Mouse (Mus musculus): ENCODE measurements around the gene Uhrf2. TPM values are rescaled to one million over a fixed set of nuclear protein-coding genes. Genes with fewer than 3 reads are reported as not detected.

The Uhrf2 gene
- total and polyA plus RNA-seq, 3 experiments: 15.9 to 20.3 (median 17.6) TPM

DNA sequence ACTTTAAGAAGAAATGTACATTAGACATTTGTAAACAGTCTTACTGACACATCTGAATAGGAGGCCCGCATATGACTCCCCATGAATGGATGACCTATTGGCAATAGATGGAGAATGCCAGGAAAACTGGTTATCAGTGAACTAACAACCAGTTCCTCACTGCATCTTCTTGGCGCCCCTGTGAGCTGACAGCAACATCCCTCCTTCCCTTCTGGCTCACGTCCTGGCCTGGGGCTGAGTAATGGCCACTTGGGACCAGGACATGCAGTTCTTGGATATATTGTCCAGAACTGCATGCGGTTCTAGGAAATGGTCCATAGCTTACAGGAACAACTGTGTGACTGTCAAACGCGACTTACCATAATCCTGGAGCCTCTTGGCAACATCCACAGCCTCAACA, 72.3 kb downstream of the Uhrf2 start:
- no peak overlapping the region for H3K27ac ChIP-seq
- no peaks in the 10 kb centered on the region for H3K4me1 ChIP-seq (ENCODE audit: control insufficient read depth, insufficient read depth, low read length)
- H3K9ac ChIP-seq (ENCODE audit: low read depth, low read length): no peak overlapping the region
- H3K4me3 ChIP-seq: no peak overlapping the region
- no peak for TF ChIP-seq CTCF (IDR thresholded peaks at IDR 0.05)
- TF ChIP-seq POLR2A (IDR thresholded peaks at IDR 0.05; ENCODE audit: insufficient read depth, low read depth, low read length): no peak
- TF ChIP-seq EP300 (IDR thresholded peaks at IDR 0.05; ENCODE audit: insufficient read depth, low read depth, low read length): no peak
- 33% methylated on average over 6 of the region's 6 CpGs for WGBS
- no peaks in the 10 kb centered on the region for H3K27me3 ChIP-seq (ENCODE audit: control insufficient read depth, insufficient read depth, low read length)
- no peaks in the 10 kb centered on the region for H3K36me3 ChIP-seq (ENCODE audit: control insufficient read depth, insufficient read depth, low read length)
- intact Hi-C loops (cut with DNase I): no loop called here
- DNase-seq: peak; percentile 25 to 34
- H3K79me2 ChIP-seq (replicated peaks; ENCODE audit: control insufficient read depth, insufficient read depth, low read length): no peaks in the 10 kb centered on the region

DNA sequence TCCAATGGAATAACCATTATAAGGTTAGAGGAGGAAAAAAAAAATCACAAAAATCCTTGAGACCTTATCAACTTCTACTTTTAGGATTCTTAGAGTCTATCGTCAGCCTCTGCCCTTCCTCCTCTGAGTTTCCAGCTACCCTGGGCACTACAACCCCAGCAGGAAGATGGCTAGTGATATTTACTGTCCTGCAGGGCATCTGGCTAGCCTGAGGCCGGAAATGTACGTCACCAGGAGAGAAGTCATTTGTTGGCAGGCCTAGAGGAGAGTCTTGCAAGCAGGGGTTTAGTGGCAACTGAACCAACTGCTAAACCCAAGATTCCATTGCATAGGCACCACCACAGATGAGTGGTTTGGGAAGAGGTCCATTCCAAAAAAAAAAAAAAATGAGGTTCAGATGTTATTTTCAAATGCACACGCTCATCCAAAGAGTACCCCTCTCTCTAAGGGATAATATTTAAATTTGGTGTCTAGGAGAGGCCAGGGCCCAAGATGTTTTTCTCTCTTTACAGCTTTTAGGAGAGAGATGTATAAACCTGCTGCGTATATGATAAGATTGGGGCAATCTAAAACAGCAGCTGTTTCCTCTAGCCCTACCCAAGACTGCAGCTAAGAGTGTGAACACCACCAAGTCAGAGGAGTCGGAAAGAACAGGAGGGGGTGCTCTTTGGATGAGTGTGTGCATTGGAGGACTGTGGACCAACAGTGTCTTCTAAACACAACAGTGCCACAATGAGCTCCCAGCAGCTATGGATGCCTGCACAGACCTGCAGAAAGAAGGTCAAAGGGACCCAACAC, 74.9 kb downstream of the Uhrf2 start:
- Histone ChIP-seq H3K27me3 (ENCODE audit: control insufficient read depth, insufficient read depth, low read length) (no peaks in the 10 kb centered on the region), H3K36me3 (ENCODE audit: control insufficient read depth, insufficient read depth, low read length) (no peaks in the 10 kb centered on the region), H3K4me1 (ENCODE audit: control insufficient read depth, insufficient read depth, low read length) (no peaks in the 10 kb centered on the region), H3K27ac (no peak overlapping the region), H3K79me2 (replicated peaks; ENCODE audit: control insufficient read depth, insufficient read depth, low read length) (no peaks in the 10 kb centered on the region), H3K9ac (ENCODE audit: low read depth, low read length) (no peak overlapping the region), H3K4me3 (no peak overlapping the region)
- no peak for DNase-seq
- no peak for TF ChIP-seq POLR2A (IDR thresholded peaks at IDR 0.05; ENCODE audit: insufficient read depth, low read depth, low read length)
- intact Hi-C loops (cut with DNase I): no loop called here
- 59% methylated on average over 6 of the region's 6 CpGs for WGBS

DNA sequence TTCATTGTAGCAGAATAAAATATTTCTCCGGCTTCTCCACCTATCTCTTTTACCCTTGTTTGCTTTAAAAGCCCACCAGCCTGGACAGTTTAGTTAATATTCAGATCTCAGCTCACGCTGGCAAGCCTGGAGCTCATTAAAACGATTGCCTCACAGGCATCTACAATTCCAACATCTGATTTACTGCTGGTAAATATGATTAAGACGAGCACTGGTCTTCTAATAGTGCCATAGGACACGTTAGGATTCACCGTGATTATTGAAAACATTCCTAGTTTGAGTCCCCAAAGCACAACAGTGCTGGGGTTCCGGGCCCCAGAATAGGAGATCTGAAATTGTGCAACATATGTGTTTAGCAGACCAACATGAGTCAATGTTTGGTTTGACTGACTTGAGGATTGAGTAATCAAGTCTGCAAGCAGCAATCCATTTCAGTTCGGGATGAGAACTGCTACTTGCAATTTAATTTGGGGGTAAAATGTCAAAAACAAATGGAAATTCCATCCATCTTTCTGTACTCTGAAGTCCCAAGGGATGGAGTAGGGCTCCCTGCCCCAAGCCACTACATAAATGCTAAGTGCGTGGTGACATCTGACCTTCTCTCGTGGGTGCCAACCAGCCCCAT, 77.0 kb downstream of the Uhrf2 start:
- TF ChIP-seq CTCF (IDR thresholded peaks at IDR 0.05) (no peak), POLR2A (IDR thresholded peaks at IDR 0.05; ENCODE audit: insufficient read depth, low read depth, low read length) (no peak), EP300 (IDR thresholded peaks at IDR 0.05; ENCODE audit: insufficient read depth, low read depth, low read length) (no peak)
- Histone ChIP-seq H3K9ac (ENCODE audit: low read depth, low read length) (no peak overlapping the region), H3K4me3 (no peak overlapping the region), H3K79me2 (replicated peaks; ENCODE audit: control insufficient read depth, insufficient read depth, low read length) (no peaks in the 10 kb centered on the region), H3K27me3 (ENCODE audit: control insufficient read depth, insufficient read depth, low read length) (no peaks in the 10 kb centered on the region), H3K27ac (no peak overlapping the region), H3K4me1 (ENCODE audit: control insufficient read depth, insufficient read depth, low read length) (no peaks in the 10 kb centered on the region), H3K36me3 (ENCODE audit: control insufficient read depth, insufficient read depth, low read length) (no peaks in the 10 kb centered on the region)
- intact Hi-C loops (cut with DNase I): no loop called here
- no peak for DNase-seq
- WGBS: 82% methylated on average over 10 of the region's 10 CpGs

DNA sequence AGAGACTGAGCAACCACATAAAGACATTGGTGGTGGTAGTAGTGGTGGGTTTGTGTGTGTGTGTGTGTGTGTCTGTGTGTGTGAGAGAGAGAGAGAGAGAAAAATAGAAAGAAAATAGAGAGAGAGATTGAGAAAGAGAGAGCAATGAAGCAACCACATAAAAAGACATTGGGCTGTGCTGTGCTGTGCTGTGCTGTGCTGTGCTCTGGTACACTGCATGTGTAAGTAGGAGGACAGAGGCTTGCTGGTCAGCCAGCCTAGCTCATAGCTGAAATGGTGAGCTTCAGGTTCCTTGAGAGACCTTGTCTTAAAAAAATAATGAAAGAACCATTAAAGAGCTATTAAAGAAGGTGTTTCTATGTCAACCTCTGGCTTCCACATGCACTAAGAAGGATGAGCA, 78.3 kb downstream of the Uhrf2 start:
- intact Hi-C loops (cut with DNase I): no loop called here
- DNase-seq: no peak
- H3K4me1 ChIP-seq (ENCODE audit: control insufficient read depth, insufficient read depth, low read length): no peaks in the 10 kb centered on the region
- TF ChIP-seq POLR2A (IDR thresholded peaks at IDR 0.05; ENCODE audit: insufficient read depth, low read depth, low read length) (no peak), EP300 (IDR thresholded peaks at IDR 0.05; ENCODE audit: insufficient read depth, low read depth, low read length) (no peak)
- H3K36me3 ChIP-seq (ENCODE audit: control insufficient read depth, insufficient read depth, low read length): no peaks in the 10 kb centered on the region
- H3K4me3 ChIP-seq: no peak overlapping the region
- H3K27ac ChIP-seq: no peak overlapping the region
- no peaks in the 10 kb centered on the region for H3K27me3 ChIP-seq (ENCODE audit: control insufficient read depth, insufficient read depth, low read length)
- no peaks in the 10 kb centered on the region for H3K79me2 ChIP-seq (replicated peaks; ENCODE audit: control insufficient read depth, insufficient read depth, low read length)
- no peak overlapping the region for H3K9ac ChIP-seq (ENCODE audit: low read depth, low read length)

DNA sequence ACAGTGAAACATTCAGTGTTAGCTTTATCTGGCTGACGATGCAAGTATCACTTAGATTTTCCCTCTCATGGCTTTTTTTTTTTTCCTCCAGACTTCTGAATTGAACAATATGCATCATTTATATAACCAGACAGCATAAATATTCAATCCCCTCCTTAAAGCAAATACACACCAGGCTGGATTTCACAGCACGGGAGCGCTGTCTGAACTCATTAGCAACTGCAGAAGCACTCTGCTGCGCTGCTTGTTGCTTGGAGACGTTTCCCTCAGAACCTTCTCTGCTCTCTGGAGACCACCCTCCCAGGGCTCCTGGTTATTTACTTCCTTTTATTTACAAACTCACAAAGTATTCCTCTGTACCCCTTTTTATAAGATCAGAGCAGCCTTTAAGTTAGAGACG, 78.8 kb downstream of the Uhrf2 start:
- intact Hi-C loops (cut with DNase I): no loop called here
- H3K4me3 ChIP-seq: no peak overlapping the region
- no peak for TF ChIP-seq POLR2A (IDR thresholded peaks at IDR 0.05; ENCODE audit: insufficient read depth, low read depth, low read length)
- TF ChIP-seq EP300 (IDR thresholded peaks at IDR 0.05; ENCODE audit: insufficient read depth, low read depth, low read length): no peak
- no peak for TF ChIP-seq CTCF (IDR thresholded peaks at IDR 0.05)
- H3K36me3 ChIP-seq (ENCODE audit: control insufficient read depth, insufficient read depth, low read length): no peaks in the 10 kb centered on the region
- no peak for DNase-seq
- 86% methylated on average over 6 of the region's 6 CpGs for WGBS
- no peak overlapping the region for H3K27ac ChIP-seq
- no peaks in the 10 kb centered on the region for H3K4me1 ChIP-seq (ENCODE audit: control insufficient read depth, insufficient read depth, low read length)
- H3K79me2 ChIP-seq (replicated peaks; ENCODE audit: control insufficient read depth, insufficient read depth, low read length): no peaks in the 10 kb centered on the region
- no peaks in the 10 kb centered on the region for H3K27me3 ChIP-seq (ENCODE audit: control insufficient read depth, insufficient read depth, low read length)
- H3K9ac ChIP-seq (ENCODE audit: low read depth, low read length): no peak overlapping the region

DNA sequence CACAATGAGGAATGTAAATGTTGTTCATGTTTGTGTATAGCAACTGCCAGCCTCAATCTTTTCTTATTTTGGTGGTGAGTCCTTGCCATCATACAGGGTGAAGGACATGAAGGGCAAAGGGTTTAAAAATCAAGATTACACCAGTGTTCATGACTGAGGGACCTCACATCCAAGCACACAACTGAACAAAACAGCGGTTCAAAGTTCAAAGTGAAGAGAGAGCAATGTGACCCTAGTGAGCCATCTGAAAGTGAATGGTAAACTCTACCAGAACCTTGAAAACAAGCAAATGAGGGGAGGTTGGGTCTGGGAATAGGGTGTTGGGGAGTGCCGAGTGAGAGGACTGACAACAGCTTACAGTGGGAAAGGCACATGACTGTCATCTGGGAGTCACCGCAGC, 81.1 kb downstream of the Uhrf2 start:
- H3K79me2 ChIP-seq (replicated peaks; ENCODE audit: control insufficient read depth, insufficient read depth, low read length): no peaks in the 10 kb centered on the region
- no peak overlapping the region for H3K27ac ChIP-seq
- peaks cover 1% of the 10 kb centered on the region; the same call in 1 of the 2 replicates for H3K4me1 ChIP-seq (ENCODE audit: control insufficient read depth, insufficient read depth, low read length)
- H3K27me3 ChIP-seq (ENCODE audit: control insufficient read depth, insufficient read depth, low read length): no peaks in the 10 kb centered on the region
- intact Hi-C loops (cut with DNase I): no loop called here
- no peak overlapping the region for H3K9ac ChIP-seq (ENCODE audit: low read depth, low read length)
- WGBS: 96% methylated on average over 3 of the region's 3 CpGs
- H3K4me3 ChIP-seq: no peak overlapping the region
- H3K36me3 ChIP-seq (ENCODE audit: control insufficient read depth, insufficient read depth, low read length): no peaks in the 10 kb centered on the region
- TF ChIP-seq CTCF (IDR thresholded peaks at IDR 0.05) (no peak), EP300 (IDR thresholded peaks at IDR 0.05; ENCODE audit: insufficient read depth, low read depth, low read length) (no peak), POLR2A (IDR thresholded peaks at IDR 0.05; ENCODE audit: insufficient read depth, low read depth, low read length) (no peak)
- no peak for DNase-seq
